Mouse (Mus musculus): ENCODE results near the gene Bmi1. TPM values are rescaled to one million over a fixed set of nuclear protein-coding genes. Genes with fewer than 3 reads are reported as not detected.

The Bmi1 gene
- polyA plus RNA-seq, 2 experiments from 2014 or later, result 10.6 to 14.4 TPM

GRCm38 (mm10) chr2:18688708-18689063 is 11.9 kb downstream of the Bmi1 start:
- peak; percentile 44 for ATAC-seq

- ATAC-seq, result peak; percentile 39
Observed at GRCm38 (mm10) chr2:18689064-18689921, 12.5 kb downstream of the Bmi1 start.

GRCm38 (mm10) chr2:18690055-18690691 is 13.4 kb downstream of the Bmi1 start:
- ATAC-seq, result peak; percentile 19

DNA sequence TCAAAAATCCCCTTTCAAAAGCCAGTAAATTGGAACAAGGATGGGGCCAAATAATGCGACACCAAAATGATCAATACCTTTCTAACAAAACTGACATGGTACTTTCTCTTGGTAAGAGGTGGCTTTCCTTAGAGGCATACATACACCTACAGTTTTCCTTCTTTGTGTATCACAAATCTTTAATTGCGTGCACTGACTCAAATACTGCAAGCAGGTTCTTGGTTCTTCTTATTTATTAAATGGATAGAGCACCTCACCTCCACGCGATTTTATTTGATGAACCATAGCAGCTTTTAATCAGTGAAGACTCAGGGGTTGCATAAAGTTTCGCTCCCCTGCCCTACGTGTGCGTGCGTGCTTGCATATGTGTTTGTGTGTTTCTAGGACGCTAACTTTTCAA is 13.9 kb downstream of the Bmi1 start:
- no peak for ATAC-seq

DNA sequence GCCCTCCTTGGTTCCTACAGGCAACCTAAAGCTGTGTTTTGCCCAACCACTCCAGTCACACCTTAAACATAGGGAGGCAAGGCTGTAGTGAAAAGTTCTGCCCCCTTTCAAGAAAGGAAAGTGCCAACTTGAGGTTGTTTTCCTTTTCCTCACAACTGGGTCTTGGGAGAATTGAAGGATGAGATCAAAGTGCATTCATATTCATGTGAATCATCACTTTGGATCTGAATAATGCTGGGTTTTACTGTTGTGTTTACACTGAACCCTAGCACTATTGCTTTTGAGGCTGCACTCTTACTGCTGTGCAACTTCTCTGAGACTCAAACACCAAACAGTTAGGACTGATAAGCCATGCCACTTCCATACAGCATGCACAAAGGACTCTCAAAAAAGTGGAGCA is 15.2 kb downstream of the Bmi1 start:
- ATAC-seq, result no peak

- ATAC-seq, result no peak
Observed at GRCm38 (mm10) chr2:18692548-18692947, 15.7 kb downstream of the Bmi1 start.

GRCm38 (mm10) chr2:18693491-18693870 is 16.7 kb downstream of the Bmi1 start:
- ATAC-seq, result no peak

DNA sequence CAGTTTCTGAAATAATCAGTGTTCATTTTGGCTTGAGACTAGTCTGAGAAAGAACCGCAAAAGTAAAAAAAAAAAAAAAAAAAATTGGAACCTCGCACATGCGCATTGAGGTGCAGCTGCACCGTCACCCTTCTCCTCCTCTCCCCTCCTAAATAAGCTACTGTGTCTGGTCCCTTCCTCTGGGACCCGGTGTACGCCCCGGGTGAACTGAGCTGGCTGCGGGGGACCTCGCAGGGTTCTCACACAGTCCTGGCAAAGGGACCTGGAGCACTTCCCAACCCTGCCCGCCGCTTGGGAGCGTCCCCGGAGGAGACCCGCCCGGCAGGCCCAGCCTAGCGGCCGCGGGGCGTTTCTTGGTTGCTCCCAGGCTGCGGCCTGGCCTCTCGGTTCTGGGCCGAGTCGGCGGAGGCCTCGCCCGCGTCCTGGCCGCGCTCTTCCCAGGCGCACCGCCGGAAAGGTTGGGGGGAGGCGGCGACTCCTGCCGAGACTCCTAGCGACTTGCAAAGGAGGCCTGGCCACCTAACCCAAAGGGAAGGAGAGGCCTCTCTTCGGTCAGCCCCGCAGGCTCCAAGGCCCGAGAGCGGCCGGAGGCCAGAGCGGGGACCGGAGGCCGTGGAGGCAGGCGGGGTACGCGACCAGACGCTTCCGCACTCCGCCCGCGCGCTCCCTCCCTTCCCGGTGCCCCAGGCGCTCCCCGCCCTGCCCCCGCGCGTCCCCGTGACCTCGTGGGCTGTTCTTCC is 17.2 kb downstream of the Bmi1 start, which contains the start of gene Spag6:
Gene Spag6, plus strand, starts transcription at position 162 of the 740 bp plus-strand sequence.
- ATAC-seq, result peak; percentile 49

GRCm38 (mm10) chr2:18694611-18694950 is 17.8 kb downstream of the Bmi1 start:
- no peak for ATAC-seq

DNA sequence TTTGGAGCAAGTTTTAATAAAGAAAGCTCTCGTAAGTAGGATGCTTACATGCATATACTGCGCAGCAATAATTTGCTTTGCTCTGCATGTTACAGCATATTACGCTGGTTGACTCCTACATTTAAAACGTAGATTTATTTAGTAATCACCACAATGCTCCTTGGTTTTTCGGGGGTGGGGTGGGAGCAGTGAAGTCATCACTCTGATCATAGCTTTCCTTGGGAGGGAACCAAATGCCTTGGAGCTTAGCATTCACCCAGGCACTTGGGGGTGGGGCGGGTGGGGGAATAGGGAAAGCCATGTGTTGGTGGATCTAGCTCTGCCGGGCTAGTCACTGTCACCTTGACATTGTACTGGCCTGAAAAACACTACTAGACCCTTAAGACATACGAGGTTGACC is 18.3 kb downstream of the Bmi1 start:
- ATAC-seq, result no peak

DNA sequence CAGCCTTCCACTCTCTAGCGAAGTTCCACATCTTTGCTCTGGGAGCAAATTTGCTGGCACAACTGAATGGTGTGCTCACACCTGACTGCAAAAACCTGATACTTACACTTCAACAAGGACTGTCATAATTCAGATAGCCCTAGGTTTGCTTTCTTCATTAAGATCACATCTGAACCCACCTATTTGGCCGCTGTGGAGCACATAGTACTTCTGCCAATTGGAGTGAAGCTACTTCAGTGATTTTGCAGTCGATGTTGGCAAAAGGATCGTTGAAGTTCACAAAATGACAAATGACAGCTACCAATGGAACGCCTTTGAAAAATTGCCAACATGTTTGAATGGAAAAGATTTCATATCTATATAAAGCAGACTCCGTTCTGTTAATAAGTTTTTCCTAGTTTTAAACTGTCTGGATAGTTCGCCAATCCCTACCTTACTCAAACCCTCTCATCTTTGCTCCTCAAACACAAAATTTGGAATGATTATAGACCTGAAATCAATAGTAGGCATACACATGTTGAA is 18.9 kb downstream of the Bmi1 start:
- ATAC-seq, result no peak

GRCm38 (mm10) chr2:18697591-18698244 is 20.9 kb downstream of the Bmi1 start:
- no peak for ATAC-seq

GRCm38 (mm10) chr2:18698663-18699385 is 22.0 kb downstream of the Bmi1 start:
- peak; percentile 10 for ATAC-seq

GRCm38 (mm10) chr2:18699401-18699990 is 22.7 kb downstream of the Bmi1 start:
- ATAC-seq, result no peak

DNA sequence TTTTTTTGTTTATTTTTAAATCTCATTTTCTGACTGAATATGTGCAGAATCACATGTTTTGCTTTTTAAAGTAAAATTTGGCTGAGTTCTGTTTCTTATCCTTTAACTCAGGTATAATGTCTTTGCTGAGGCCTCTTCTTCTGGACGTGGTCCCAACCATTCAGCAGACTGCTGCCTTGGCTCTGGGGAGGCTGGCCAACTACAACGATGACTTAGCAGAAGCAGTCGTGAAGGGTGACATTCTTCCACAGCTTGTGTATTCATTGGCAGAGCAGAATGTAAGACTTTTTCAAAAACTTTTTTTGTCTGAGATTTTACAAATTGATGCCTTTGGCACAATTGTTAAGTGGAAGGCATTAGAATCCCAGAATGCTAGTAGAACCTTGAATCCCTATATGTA is 33.5 kb downstream of the Bmi1 start:
- no peak for ATAC-seq

GRCm38 (mm10) chr2:18713071-18713470 is 36.3 kb downstream of the Bmi1 start:
- no peak for ATAC-seq

DNA sequence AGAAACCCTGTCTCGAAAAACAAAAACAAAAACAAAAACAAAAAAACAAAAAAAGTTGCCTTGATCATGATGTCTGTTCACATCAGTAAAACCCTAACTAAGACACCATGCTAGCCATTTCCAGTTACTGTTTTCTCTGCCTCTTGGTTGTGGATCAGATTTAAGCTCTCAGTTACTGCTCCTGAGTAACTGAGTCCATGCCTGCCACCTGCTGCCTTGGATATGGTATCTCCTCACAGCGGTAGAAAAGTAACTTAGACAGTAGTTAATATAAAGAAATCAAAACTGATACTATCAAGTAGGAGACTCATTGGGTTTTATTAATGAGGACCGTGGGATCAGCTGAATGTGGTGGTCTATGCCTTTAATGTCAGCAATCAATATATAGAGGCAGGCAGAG is 37.5 kb downstream of the Bmi1 start:
- ATAC-seq, result peak; percentile 51

- ATAC-seq, result no peak
Observed at GRCm38 (mm10) chr2:18718521-18718920, 41.7 kb downstream of the Bmi1 start.

- ATAC-seq, result no peak
Observed at GRCm38 (mm10) chr2:18722208-18722830, 45.5 kb downstream of the Bmi1 start.

DNA sequence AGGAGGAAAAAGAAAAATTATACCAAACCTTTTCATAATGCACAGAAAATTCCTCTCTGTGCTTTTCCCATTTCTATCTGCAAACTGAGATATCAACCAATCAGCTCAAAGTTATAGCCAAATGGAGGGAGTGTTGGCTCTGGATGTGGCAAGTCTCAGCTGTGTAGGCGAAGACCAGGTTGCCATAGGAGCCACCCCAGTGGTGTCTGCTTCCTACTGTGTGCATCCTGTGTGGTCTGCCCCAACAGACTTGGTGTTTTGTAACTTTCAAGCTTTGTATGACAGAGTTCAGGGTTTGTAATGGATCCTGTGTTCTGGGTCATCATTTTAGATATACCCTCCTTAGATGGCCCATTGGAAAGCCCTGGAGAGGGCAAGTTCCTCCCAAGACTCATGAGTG is 47.6 kb downstream of the Bmi1 start:
- no peak for ATAC-seq

- no peak for ATAC-seq
Observed at GRCm38 (mm10) chr2:18725880-18726279, 49.1 kb downstream of the Bmi1 start.
